Mouse (Mus musculus) neural tube, embryonic 11.5 days (tissue): ENCODE measurements around the gene Limd1. TPM values are rescaled to one million over a fixed set of nuclear protein-coding genes. Genes with fewer than 3 reads are reported as not detected.

ENCODE experiments used
- ATAC-seq: fragments of 200-750 bp; cut with Nextera tagmentation; 2 replicates; pipeline ENCODE4 v1.8.0; 2017; ENCODE audit warnings: moderate number of reproducible peaks, mild to moderate bottlenecking, moderate TSS enrichment, moderate library complexity; ENCODE audit not compliant: insufficient read depth, low FRiP score, low TSS enrichment
- DNase-seq: peaks from one replicate; pipeline ENCODE4 v3.0.0-alpha.2; 2015; ENCODE audit warnings: low spot score
- H3K27ac ChIP-seq: fragments of 300-500 bp; sonication (generic); 2 replicates; pipeline ENCODE4 v1.5.1; 2014; ENCODE audit warnings: low read depth, mild to moderate bottlenecking, low read length
- H3K27me3 ChIP-seq: fragments of 300-500 bp; sonication (generic); 2 replicates; pipeline ENCODE4 v1.6.1; 2014; ENCODE audit warnings: mild to moderate bottlenecking, low read length, mixed read lengths; ENCODE audit not compliant: control insufficient read depth, insufficient read depth
- H3K36me3 ChIP-seq: fragments of 300-500 bp; sonication (generic); 2 replicates; pipeline ENCODE4 v1.6.1; 2014; ENCODE audit warnings: mild to moderate bottlenecking, low read length, moderate library complexity, mixed read lengths; ENCODE audit not compliant: control insufficient read depth, insufficient read depth
- H3K4me1 ChIP-seq: fragments of 300-500 bp; sonication (generic); 2 replicates; pipeline ENCODE4 v1.6.1; 2014; ENCODE audit warnings: low read length, mixed read lengths; ENCODE audit not compliant: control insufficient read depth, insufficient read depth
- H3K4me2 ChIP-seq: fragments of 300-500 bp; sonication (generic); 2 replicates; pipeline ENCODE4 v1.6.1; 2014; ENCODE audit warnings: low read depth, mild to moderate bottlenecking, moderate library complexity
- H3K4me3 ChIP-seq: fragments of 300-500 bp; sonication (generic); 2 replicates; pipeline ENCODE4 v1.5.1; 2014; ENCODE audit warnings: low read depth, low read length
- H3K9ac ChIP-seq: fragments of 300-500 bp; sonication (generic); 2 replicates; pipeline ENCODE4 v1.6.1; 2014; ENCODE audit warnings: mild to moderate bottlenecking, low read length
- H3K9me3 ChIP-seq: fragments of 300-500 bp; sonication (generic); 2 replicates; pipeline ENCODE4 v1.6.1; 2016; ENCODE audit warnings: low read length; ENCODE audit not compliant: control insufficient read depth
- WGBS: fragments of 180-500 bp; shearing (Covaris S2); extraction: QIAGEN DNeasy Blood & Tissue Kit; methylation state at CpG from one replicate; pipeline ENCODE4 v1.1.7; 2014; 5-methylcytosine and 5-hydroxymethylcytosine counted together
- polyA plus RNA-seq: library from polyadenylated mRNA; unstranded; fragments of >200 nt; fragmentation: Nextera tagmentation; extraction: Ambion mirVana; gene quantifications from 2 replicates; pipeline ENCODE4 v1.2.1, GENCODE M21; 2014

Gene Limd1
- polyA plus RNA-seq, 1 experiment from 2014 or later = 52.4 TPM

- no peak for ATAC-seq
- Histone ChIP-seq H3K4me1 (no peaks in the 10 kb centered on the region), H3K27ac (no peak overlapping the region), H3K4me2 (no peak overlapping the region), H3K4me3 (no peak overlapping the region), H3K9me3 (no peaks in the 10 kb centered on the region), H3K9ac (no peak overlapping the region), H3K27me3 (no peaks in the 10 kb centered on the region), H3K36me3 (peaks cover 2% of the 10 kb centered on the region; the same call in 1 of the 2 replicates)
- 78% methylated on average over 1 of the region's 1 CpGs for WGBS
- DNase-seq = no peak
These were observed 27.1 kb downstream of the Limd1 start for GRCm38 (mm10) chr9:123505598-123505997.

- DNase-seq (no peak), ATAC-seq (no peak)
- H3K9me3 ChIP-seq = no peaks in the 10 kb centered on the region
- no peaks in the 10 kb centered on the region for H3K27me3 ChIP-seq
- 81% methylated on average over 4 of the region's 4 CpGs for WGBS
- no peak overlapping the region for H3K4me2 ChIP-seq
- H3K9ac ChIP-seq = no peak overlapping the region
- no peak overlapping the region for H3K27ac ChIP-seq
- no peak overlapping the region for H3K4me3 ChIP-seq
- H3K4me1 ChIP-seq = no peaks in the 10 kb centered on the region
- H3K36me3 ChIP-seq = peaks cover 2% of the 10 kb centered on the region; the same call in 1 of the 2 replicates
These were observed 28.0 kb downstream of the Limd1 start for GRCm38 (mm10) chr9:123506270-123507146.

GRCm38 (mm10) chr9:123507380-123507779 lies 28.9 kb downstream of the Limd1 start:
- WGBS = 86% methylated on average over 2 of the region's 2 CpGs
- no peaks in the 10 kb centered on the region for H3K9me3 ChIP-seq
- H3K9ac ChIP-seq = no peak overlapping the region
- DNase-seq = no peak
- H3K36me3 ChIP-seq = peaks cover 2% of the 10 kb centered on the region; the same call in 1 of the 2 replicates
- H3K27ac ChIP-seq = no peak overlapping the region
- H3K4me2 ChIP-seq = no peak overlapping the region
- no peak overlapping the region for H3K4me3 ChIP-seq
- H3K27me3 ChIP-seq = no peaks in the 10 kb centered on the region
- H3K4me1 ChIP-seq = no peaks in the 10 kb centered on the region
- ATAC-seq = no peak

- Histone ChIP-seq H3K27ac (no peak overlapping the region), H3K9ac (no peak overlapping the region), H3K4me3 (no peak overlapping the region), H3K9me3 (no peaks in the 10 kb centered on the region), H3K4me2 (no peak overlapping the region), H3K4me1 (no peaks in the 10 kb centered on the region), H3K36me3 (no peaks in the 10 kb centered on the region), H3K27me3 (no peaks in the 10 kb centered on the region)
- 87% methylated on average over 2 of the region's 2 CpGs for WGBS
- no peak for DNase-seq
- no peak for ATAC-seq
These were observed 30.5 kb downstream of the Limd1 start for GRCm38 (mm10) chr9:123508986-123509385.

- Histone ChIP-seq H3K27me3 (no peaks in the 10 kb centered on the region), H3K27ac (no peak overlapping the region), H3K4me2 (no peak overlapping the region), H3K4me1 (no peaks in the 10 kb centered on the region), H3K9me3 (no peaks in the 10 kb centered on the region), H3K36me3 (no peaks in the 10 kb centered on the region), H3K4me3 (no peak overlapping the region), H3K9ac (no peak overlapping the region)
- no peak for ATAC-seq
- 76% methylated on average over 8 of the region's 8 CpGs for WGBS
- DNase-seq = no peak
These were observed 31.4 kb downstream of the Limd1 start for GRCm38 (mm10) chr9:123509638-123510604.

GRCm38 (mm10) chr9:123510926-123511325 lies 32.4 kb downstream of the Limd1 start:
- H3K9ac ChIP-seq = no peak overlapping the region
- no peaks in the 10 kb centered on the region for H3K36me3 ChIP-seq
- H3K27ac ChIP-seq = no peak overlapping the region
- WGBS = 95% methylated on average over 5 of the region's 5 CpGs
- H3K27me3 ChIP-seq = no peaks in the 10 kb centered on the region
- no peak overlapping the region for H3K4me2 ChIP-seq
- no peaks in the 10 kb centered on the region for H3K9me3 ChIP-seq
- DNase-seq = no peak
- no peak overlapping the region for H3K4me3 ChIP-seq
- no peaks in the 10 kb centered on the region for H3K4me1 ChIP-seq
- ATAC-seq = no peak

- H3K4me3 ChIP-seq = no peak overlapping the region
- WGBS = 88% methylated on average over 2 of the region's 2 CpGs
- no peaks in the 10 kb centered on the region for H3K27me3 ChIP-seq
- peaks cover 8% of the 10 kb centered on the region; the same call in 1 of the 2 replicates for H3K36me3 ChIP-seq
- no peak overlapping the region for H3K27ac ChIP-seq
- DNase-seq (no peak), ATAC-seq (no peak)
- H3K4me2 ChIP-seq = no peak overlapping the region
- no peaks in the 10 kb centered on the region for H3K4me1 ChIP-seq
- H3K9me3 ChIP-seq = no peaks in the 10 kb centered on the region
- no peak overlapping the region for H3K9ac ChIP-seq
These were observed 34.0 kb downstream of the Limd1 start for GRCm38 (mm10) chr9:123512482-123512881.

GRCm38 (mm10) chr9:123515087-123515486 lies 36.6 kb downstream of the Limd1 start:
- no peak for DNase-seq
- peaks cover 16% of the 10 kb centered on the region for H3K36me3 ChIP-seq
- no peak overlapping the region for H3K27ac ChIP-seq
- no peaks in the 10 kb centered on the region for H3K27me3 ChIP-seq
- no peak for ATAC-seq
- no peak overlapping the region for H3K4me3 ChIP-seq
- H3K4me2 ChIP-seq = no peak overlapping the region
- no peaks in the 10 kb centered on the region for H3K9me3 ChIP-seq
- 94% methylated on average over 2 of the region's 2 CpGs for WGBS
- H3K9ac ChIP-seq = no peak overlapping the region
- H3K4me1 ChIP-seq = no peaks in the 10 kb centered on the region
